Mouse (Mus musculus) cerebellum, adult 2 months (tissue): ENCODE data around the gene Mnt.

Source experiments
- CTCF ChIP-seq: fragments of 200-500 bp; IDR thresholded peaks from 2 replicates; pipeline ENCODE4 v1.5.1; 2011; ENCODE audit warnings: low read depth, mild to moderate bottlenecking, control low read depth, low read length, moderate library complexity, borderline replicate concordance; ENCODE audit not compliant: insufficient read depth
- POLR2A ChIP-seq: fragments of 200-500 bp; IDR thresholded peaks from 2 replicates; pipeline ENCODE4 v1.6.1; 2011; ENCODE audit warnings: low read length, control low read depth, borderline replicate concordance; ENCODE audit not compliant: insufficient read depth

- no peak for TF ChIP-seq CTCF
- no peak for TF ChIP-seq POLR2A
These were observed 3.0 kb downstream of the Mnt start for GRCm38 (mm10) chr11:74833536-74834358.
